Mouse (Mus musculus) liver, adult 2 months (tissue): Measurements from ENCODE around the gene Polk.

Source experiments
- CTCF ChIP-seq: fragments of 200-500 bp; IDR thresholded peaks from 2 replicates; pipeline ENCODE4 v1.5.1; 2011; ENCODE audit warnings: low read depth, low read length, control low read depth
- POLR2A ChIP-seq: fragments of 200-500 bp; IDR thresholded peaks from 2 replicates; pipeline ENCODE4 v1.6.1; 2011; ENCODE audit warnings: low read length, control low read depth; ENCODE audit not compliant: insufficient read depth; ENCODE audit errors: extremely low read depth

- TF ChIP-seq CTCF = no peak
- no peak for TF ChIP-seq POLR2A
Observed at GRCm38 (mm10) chr13:96521294-96521693, 21.1 kb downstream of the Polk start.
